Mouse (Mus musculus): ENCODE results near the gene Slc35g2. TPM values are rescaled to one million over a fixed set of nuclear protein-coding genes. Genes with fewer than 3 reads are reported as not detected.
A peak's percentile ranks its signal among the peaks of the same experiment; 100 is the strongest.

The Slc35g2 gene
- total RNA-seq, 2 experiments from 2014 or later: 19.4 to 23.0 TPM

DNA sequence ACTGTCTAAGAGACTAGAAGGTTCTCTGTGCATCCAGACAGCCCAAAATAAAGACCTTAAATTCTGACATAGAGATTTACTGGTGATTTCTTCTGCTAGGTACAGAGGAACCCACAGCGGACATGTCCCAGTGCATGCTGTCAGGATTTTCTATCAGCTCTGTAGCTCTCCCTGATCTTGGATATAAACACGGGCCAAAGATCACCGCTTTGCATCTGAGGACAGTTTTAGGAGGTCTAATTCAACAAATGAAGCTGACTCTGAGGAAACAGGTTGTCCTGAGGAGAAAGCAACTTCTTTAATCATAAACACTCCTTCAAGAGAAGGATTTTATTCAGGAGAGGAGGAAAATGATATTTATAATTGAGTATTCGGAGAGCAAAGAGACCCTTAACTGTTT, 13.1 kb upstream of the Slc35g2 start:
- Histone ChIP-seq H3K4me3 (no peak overlapping the region), H3K27ac (no peak overlapping the region)
- no peak for TF ChIP-seq CTCF (IDR thresholded peaks at IDR 0.05)
- no peak for DNase-seq (ENCODE audit: extremely low spot score in 1 of 2, low spot score in 2 of 2)
- intact Hi-C loops (cut with DNase I): no loop called here

GRCm38 (mm10) chr9:100582883-100583575, 12.1 kb upstream of the Slc35g2 start:
- Histone ChIP-seq H3K27ac (no peak overlapping the region), H3K4me3 (no peak overlapping the region)
- intact Hi-C loops (cut with DNase I): no loop called here
- no peak for TF ChIP-seq CTCF (IDR thresholded peaks at IDR 0.05)
- DNase-seq (ENCODE audit: extremely low spot score in 1 of 2, low spot score in 2 of 2): no peak

- TF ChIP-seq CTCF (IDR thresholded peaks at IDR 0.05): no peak
- Histone ChIP-seq H3K27ac (no peak overlapping the region), H3K4me3 (no peak overlapping the region)
- intact Hi-C loops (cut with DNase I): no loop called here
- no peak for DNase-seq (ENCODE audit: extremely low spot score in 1 of 2, low spot score in 2 of 2)
Measured at GRCm38 (mm10) chr9:100581543-100582492, 10.9 kb upstream of the Slc35g2 start.

DNA sequence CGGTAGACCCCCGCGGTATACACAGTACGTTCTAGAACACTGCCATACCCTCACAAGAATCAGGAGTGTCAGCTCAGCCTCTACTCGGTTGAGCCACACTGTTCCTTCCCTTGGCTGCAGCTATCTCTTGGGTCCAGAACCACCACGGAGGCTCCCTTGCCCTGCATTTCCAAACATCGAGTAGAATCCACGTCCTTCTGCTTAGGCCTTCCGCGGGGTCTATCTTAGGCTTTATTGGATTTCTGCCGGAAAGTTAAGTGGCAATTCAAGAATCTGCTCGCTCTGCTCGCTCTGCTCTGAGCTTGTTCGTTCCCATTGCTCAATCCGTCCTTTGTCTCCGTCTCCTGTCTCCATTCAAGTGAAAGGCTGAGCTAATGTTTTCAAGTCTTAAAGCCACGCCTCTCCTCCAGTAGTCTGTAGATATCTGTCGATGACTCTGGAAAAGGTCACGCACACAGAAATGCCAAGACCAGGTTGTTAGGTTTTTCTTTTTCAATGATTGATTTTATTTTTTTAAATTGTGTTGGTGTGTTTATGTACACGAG, 9.4 kb upstream of the Slc35g2 start:
- no peak for DNase-seq (ENCODE audit: extremely low spot score in 1 of 2, low spot score in 2 of 2)
- no peak for TF ChIP-seq CTCF (IDR thresholded peaks at IDR 0.05)
- intact Hi-C loops (cut with DNase I): no loop called here
- Histone ChIP-seq H3K27ac (no peak overlapping the region), H3K4me3 (no peak overlapping the region)

- TF ChIP-seq CTCF (IDR thresholded peaks at IDR 0.05): no peak
- intact Hi-C loops (cut with DNase I): loop anchor here (5.0 kb wide), 1 partner anchor 33 kb away; no protein-coding TSS in a partner anchor
- no peak for DNase-seq (ENCODE audit: extremely low spot score in 1 of 2, low spot score in 2 of 2)
- no peak overlapping the region for H3K27ac ChIP-seq
- no peak overlapping the region for H3K4me3 ChIP-seq
Measured at GRCm38 (mm10) chr9:100573942-100574341, 3.1 kb upstream of the Slc35g2 start.

- TF ChIP-seq CTCF (IDR thresholded peaks at IDR 0.05): no peak
- Histone ChIP-seq H3K4me3 (no peak overlapping the region), H3K27ac (no peak overlapping the region)
- intact Hi-C loops (cut with DNase I): loop anchor here (5.0 kb wide), 1 partner anchor 34 kb away; no protein-coding TSS in a partner anchor
- DNase-seq (ENCODE audit: extremely low spot score in 1 of 2, low spot score in 2 of 2): no peak
Measured at GRCm38 (mm10) chr9:100573300-100573699, 2.4 kb upstream of the Slc35g2 start.

DNA sequence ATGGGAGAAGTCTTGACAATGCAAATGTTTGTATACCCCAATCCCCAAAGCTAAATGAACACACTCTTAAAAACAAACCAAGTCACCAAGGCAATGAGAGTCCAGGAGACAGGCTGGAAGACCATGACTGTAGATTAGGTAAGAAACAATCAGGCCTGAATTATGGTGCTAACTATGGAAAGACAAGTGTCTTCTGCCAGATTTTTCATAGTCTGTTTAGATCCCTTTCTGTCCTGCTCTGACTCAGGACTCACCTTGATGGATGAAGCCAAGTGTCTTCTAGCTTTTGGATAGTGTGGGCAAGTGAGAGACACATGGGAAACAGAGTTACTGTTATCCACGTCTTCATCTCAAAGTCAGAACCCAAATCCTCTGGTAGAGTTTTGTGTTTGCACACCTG, 621 bp upstream of the Slc35g2 start:
- Histone ChIP-seq H3K4me3 (peak overlapping the region; percentile 80), H3K27ac (no peak overlapping the region; the same call in 1 of the 2 replicates)
- DNase-seq (ENCODE audit: extremely low spot score in 1 of 2, low spot score in 2 of 2): no peak
- TF ChIP-seq CTCF (IDR thresholded peaks at IDR 0.05): no peak
- intact Hi-C loops (cut with DNase I): loop anchor here (2.0 to 5.0 kb wide), 3 partner anchors 25 to 71 kb away; partner anchors contain the start of gene Nck1

- intact Hi-C loops (cut with DNase I): loop anchor here (2.0 to 5.0 kb wide), 3 partner anchors 23 to 73 kb away; partner anchors contain the start of gene Nck1
Measured at GRCm38 (mm10) chr9:100569798-100570625, 878 bp downstream of the Slc35g2 start.

DNA sequence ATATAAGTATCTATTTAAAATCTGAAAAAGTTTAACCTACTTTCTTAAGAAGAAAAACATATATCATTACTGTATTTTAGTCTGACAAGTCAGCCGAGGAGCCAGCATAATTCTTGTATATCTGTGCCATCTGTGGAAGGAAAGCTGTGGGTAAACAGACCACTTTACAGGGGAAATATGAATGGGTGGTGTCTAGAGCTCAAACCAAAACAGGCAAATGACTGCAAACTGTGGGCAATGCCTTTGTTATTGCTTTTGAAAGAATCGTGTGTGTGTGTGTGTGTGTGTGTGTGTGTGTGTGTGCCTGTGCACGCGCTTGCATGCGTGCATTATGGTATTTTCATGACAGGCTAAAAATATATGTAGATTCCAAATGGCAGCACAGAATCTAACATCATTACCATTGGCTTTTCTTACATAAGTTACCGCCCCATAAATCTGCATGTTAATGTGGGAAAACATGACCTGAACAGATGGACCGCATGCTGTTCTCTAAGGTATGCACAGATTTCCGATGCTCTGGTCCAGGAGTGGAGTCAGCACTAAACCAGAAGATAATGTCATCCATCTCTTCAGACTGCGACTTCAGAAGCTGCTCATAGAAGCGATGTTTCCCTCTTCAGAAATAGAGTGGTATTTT, 10.5 kb downstream of the Slc35g2 start:
- Histone ChIP-seq H3K27ac (no peak overlapping the region), H3K4me3 (no peak overlapping the region)
- DNase-seq (ENCODE audit: extremely low spot score in 1 of 2, low spot score in 2 of 2): no peak
- intact Hi-C loops (cut with DNase I): loop anchor here (2.0 kb wide), 2 partner anchors 46 to 82 kb away; no protein-coding TSS in a partner anchor
- TF ChIP-seq CTCF (IDR thresholded peaks at IDR 0.05): no peak

More at GRCm38 (mm10) chr9:100569798-100570625, 878 bp downstream of the Slc35g2 start:
- peak; percentile 24 for TF ChIP-seq CTCF (IDR thresholded peaks at IDR 0.05)
- H3K27ac ChIP-seq: peak overlapping the region; percentile 83
- DNase-seq (ENCODE audit: extremely low spot score in 1 of 2, low spot score in 2 of 2): peak; percentile 34 to 56
- H3K4me3 ChIP-seq: peak overlapping the region; percentile 80

DNA sequence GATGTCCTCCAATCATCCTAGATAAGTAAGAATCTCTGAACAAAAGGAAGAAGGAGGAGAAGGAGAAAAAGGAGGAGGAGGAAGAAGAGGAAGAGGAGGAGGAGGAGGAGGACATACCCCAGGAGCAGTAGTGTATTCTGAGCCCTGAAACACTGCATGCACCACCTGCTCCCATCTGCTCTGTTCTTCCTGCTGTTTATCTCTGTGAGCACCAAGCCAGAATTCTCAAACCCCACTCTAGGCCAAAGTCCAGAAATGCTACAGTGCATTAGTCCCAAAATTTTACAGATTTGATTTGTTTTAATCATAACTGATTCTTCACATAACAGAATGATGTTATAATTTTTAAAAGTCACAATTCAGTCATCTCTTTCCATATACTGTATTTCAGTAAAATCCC, 11.9 kb downstream of the Slc35g2 start:
- H3K4me3 ChIP-seq: no peak overlapping the region
- DNase-seq (ENCODE audit: extremely low spot score in 1 of 2, low spot score in 2 of 2): no peak
- no peak overlapping the region for H3K27ac ChIP-seq
- intact Hi-C loops (cut with DNase I): no loop called here
- no peak for TF ChIP-seq CTCF (IDR thresholded peaks at IDR 0.05)
